Mouse (Mus musculus) small intestine, adult 2 months (tissue): ENCODE measurements around the gene Samd1. TPM values are rescaled to one million over a fixed set of nuclear protein-coding genes. Genes with fewer than 3 reads are reported as not detected.

ENCODE experiments used
- H3K27ac ChIP-seq: fragments of 200-500 bp; 2 replicates; pipeline ENCODE4 v1.5.1; 2012; ENCODE audit warnings: low read depth, low read length, control low read depth, inconsistent platforms; ENCODE audit not compliant: insufficient read depth
- H3K27me3 ChIP-seq: fragments of 200-500 bp; 2 replicates; pipeline ENCODE4 v1.6.1; 2012; ENCODE audit warnings: mild to moderate bottlenecking, moderate library complexity, low read length, inconsistent platforms; ENCODE audit not compliant: control insufficient read depth, insufficient read depth
- H3K36me3 ChIP-seq: fragments of 200-500 bp; 2 replicates; pipeline ENCODE4 v1.6.1; 2012; ENCODE audit warnings: mild to moderate bottlenecking, low read length, control low read depth, inconsistent platforms; ENCODE audit not compliant: control insufficient read depth, insufficient read depth
- H3K4me1 ChIP-seq: fragments of 200-500 bp; 2 replicates; pipeline ENCODE4 v1.6.1; 2012; ENCODE audit warnings: low read length, inconsistent platforms, mixed read lengths; ENCODE audit not compliant: control insufficient read depth, insufficient read depth, insufficient read length
- H3K4me3 ChIP-seq: fragments of 200-500 bp; 2 replicates; pipeline ENCODE4 v1.5.1; 2012; ENCODE audit warnings: low read depth, mild to moderate bottlenecking, control low read depth, inconsistent platforms, low read length, moderate library complexity
- CTCF ChIP-seq: fragments of 200-500 bp; IDR thresholded peaks from 2 replicates; pipeline ENCODE4 v1.5.1; 2012; ENCODE audit warnings: low read depth, mild to moderate bottlenecking, control low read depth, inconsistent platforms, low read length, moderate library complexity, mixed read lengths; ENCODE audit not compliant: insufficient replicate concordance, insufficient read length; ENCODE audit errors: extremely low read depth
- POLR2A ChIP-seq: fragments of 200-500 bp; IDR thresholded peaks from 2 replicates; pipeline ENCODE4 v1.6.1; 2012; ENCODE audit warnings: low read depth, mild to moderate bottlenecking, control low read depth, inconsistent platforms, low read length, moderate library complexity
- WGBS: fragments of 180-500 bp; shearing (Covaris S2); methylation state at CpG from one replicate; pipeline ENCODE4 v1.1.7; 2018; 5-methylcytosine and 5-hydroxymethylcytosine counted together
- polyA plus RNA-seq: library from polyadenylated mRNA; depleted of rRNA; stranded (reverse); fragments of >200 nt; gene quantifications from 2 replicates; pipeline ENCODE4 v1.2.3, GENCODE M21; 2012

Samd1 gene
- polyA plus RNA-seq, 1 experiment: 35.1 TPM

GRCm38 (mm10) chr8:84023631-84024030, 26.2 kb downstream of the Samd1 start:
- Histone ChIP-seq H3K27me3 (peaks cover 17% of the 10 kb centered on the region), H3K4me3 (no peak overlapping the region), H3K36me3 (no peaks in the 10 kb centered on the region), H3K4me1 (peaks cover 9% of the 10 kb centered on the region), H3K27ac (no peak overlapping the region)
- TF ChIP-seq CTCF (no peak), POLR2A (no peak)
- WGBS: 40% methylated on average over 1 of the region's 1 CpGs

- Histone ChIP-seq H3K4me1 (peaks cover 9% of the 10 kb centered on the region), H3K27ac (no peak overlapping the region), H3K4me3 (no peak overlapping the region), H3K27me3 (peaks cover 17% of the 10 kb centered on the region), H3K36me3 (no peaks in the 10 kb centered on the region)
- 20% methylated on average over 10 of the region's 10 CpGs for WGBS
- TF ChIP-seq CTCF (peak; percentile 67; the same call in 1 of the 2 replicates), POLR2A (no peak)
Measured at GRCm38 (mm10) chr8:84024171-84024570, 26.7 kb downstream of the Samd1 start.

- Histone ChIP-seq H3K27me3 (peaks cover 17% of the 10 kb centered on the region), H3K36me3 (no peaks in the 10 kb centered on the region), H3K27ac (no peak overlapping the region), H3K4me1 (peaks cover 9% of the 10 kb centered on the region), H3K4me3 (peak overlapping the region; percentile 32)
- 7% methylated on average over 41 of the region's 41 CpGs for WGBS
- TF ChIP-seq POLR2A: no peak
- TF ChIP-seq CTCF: no peak
Measured at GRCm38 (mm10) chr8:84025863-84026262, 28.4 kb downstream of the Samd1 start.

- Histone ChIP-seq H3K4me3 (no peak overlapping the region), H3K27ac (no peak overlapping the region), H3K4me1 (peaks cover 5% of the 10 kb centered on the region), H3K36me3 (no peaks in the 10 kb centered on the region), H3K27me3 (peaks cover 11% of the 10 kb centered on the region; the same call in 1 of the 2 replicates)
- 24% methylated on average over 10 of the region's 10 CpGs for WGBS
- no peak for TF ChIP-seq CTCF
Measured at GRCm38 (mm10) chr8:84027449-84027848, 30.0 kb downstream of the Samd1 start.

GRCm38 (mm10) chr8:84029272-84029671, 31.8 kb downstream of the Samd1 start:
- Histone ChIP-seq H3K27ac (no peak overlapping the region), H3K36me3 (no peaks in the 10 kb centered on the region), H3K4me3 (no peak overlapping the region), H3K27me3 (peaks cover 11% of the 10 kb centered on the region; the same call in 1 of the 2 replicates), H3K4me1 (no peaks in the 10 kb centered on the region; the same call in 1 of the 2 replicates)
- TF ChIP-seq POLR2A (no peak), CTCF (no peak)
- WGBS: 81% methylated on average over 5 of the region's 5 CpGs

- H3K4me3 ChIP-seq: no peak overlapping the region
- H3K4me1 ChIP-seq: no peaks in the 10 kb centered on the region
- H3K27me3 ChIP-seq: no peaks in the 10 kb centered on the region
- TF ChIP-seq CTCF (no peak), POLR2A (no peak)
- H3K27ac ChIP-seq: no peak overlapping the region
- no peaks in the 10 kb centered on the region for H3K36me3 ChIP-seq
- 63% methylated on average over 4 of the region's 4 CpGs for WGBS
Measured at GRCm38 (mm10) chr8:84032777-84033176, 35.3 kb downstream of the Samd1 start.

GRCm38 (mm10) chr8:84038015-84038414, 40.5 kb downstream of the Samd1 start:
- no peaks in the 10 kb centered on the region for H3K36me3 ChIP-seq
- 60% methylated on average over 5 of the region's 5 CpGs for WGBS
- H3K4me1 ChIP-seq: peaks cover 3% of the 10 kb centered on the region
- no peak overlapping the region for H3K27ac ChIP-seq
- no peak overlapping the region for H3K4me3 ChIP-seq
- no peak for TF ChIP-seq POLR2A
- no peak for TF ChIP-seq CTCF
- 0 out of 2 replicates have a peak, but pooled peaks cover 4% of the 10 kb centered on the region for H3K27me3 ChIP-seq

- H3K27ac ChIP-seq: no peak overlapping the region
- peaks cover 10% of the 10 kb centered on the region; the same call in 1 of the 2 replicates for H3K27me3 ChIP-seq
- no peak overlapping the region for H3K4me3 ChIP-seq
- 6% methylated on average over 5 of the region's 5 CpGs for WGBS
- TF ChIP-seq CTCF (peak; percentile 89; the same call in 1 of the 2 replicates), POLR2A (no peak)
- H3K36me3 ChIP-seq: no peaks in the 10 kb centered on the region
- H3K4me1 ChIP-seq: peaks cover 3% of the 10 kb centered on the region
Measured at GRCm38 (mm10) chr8:84039050-84039449, 41.6 kb downstream of the Samd1 start.
